Mouse (Mus musculus) urinary bladder, adult 2 months (tissue): ENCODE results near the gene Lime1. TPM values are rescaled to one million over a fixed set of nuclear protein-coding genes. Genes with fewer than 3 reads are reported as not detected.

ENCODE experiments used
- DNase-seq: peaks from one replicate; pipeline ENCODE4 v3.0.0; 2022; ENCODE audit warnings: low spot score
- polyA plus RNA-seq: library from polyadenylated mRNA; depleted of rRNA; stranded (reverse); fragments of >200 nt; gene quantifications from 2 replicates; pipeline ENCODE4 v1.2.3, GENCODE M21; 2012; rRNA removed

The Lime1 gene
- polyA plus RNA-seq, 1 experiment, result 36.3 TPM

DNA sequence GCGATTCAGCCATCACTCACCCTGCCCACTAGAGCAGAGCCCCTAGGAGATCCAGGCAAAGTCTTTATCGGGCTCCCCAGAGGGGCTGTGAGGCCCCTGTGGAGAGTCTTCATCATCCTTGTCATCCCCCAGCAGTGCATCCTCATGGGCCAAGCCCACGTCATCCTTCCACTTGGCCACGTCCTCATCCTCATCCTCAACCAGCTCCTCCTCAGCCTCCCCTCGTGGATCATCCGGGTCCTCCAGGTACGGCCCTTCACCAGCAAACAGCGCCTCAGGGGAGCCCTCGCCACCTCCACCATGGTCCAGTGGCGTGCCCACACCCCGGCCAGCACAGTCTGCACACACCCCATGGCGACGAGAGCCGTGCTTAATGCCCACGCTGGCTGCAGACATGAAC, 11.1 kb downstream of the Lime1 start:
- no peak for DNase-seq

DNA sequence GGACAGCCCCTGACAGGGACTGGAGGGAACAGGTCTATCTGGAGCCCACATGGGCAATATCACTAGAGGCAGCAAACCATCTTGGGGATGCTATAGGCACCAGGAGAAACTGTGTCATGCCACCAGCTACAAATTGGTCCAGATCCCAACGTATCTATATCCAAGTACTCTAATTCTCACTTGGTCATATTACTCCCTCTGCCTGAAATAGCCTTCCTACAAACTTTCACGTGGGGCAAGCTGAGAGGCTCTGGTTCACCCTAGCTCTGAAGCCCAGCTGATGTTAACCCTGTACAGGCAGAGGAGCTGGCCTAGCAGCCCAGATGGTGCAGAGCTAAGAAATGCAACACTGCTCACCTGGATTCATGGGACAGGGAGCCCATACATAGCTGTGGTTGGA, 11.7 kb downstream of the Lime1 start:
- no peak for DNase-seq

DNA sequence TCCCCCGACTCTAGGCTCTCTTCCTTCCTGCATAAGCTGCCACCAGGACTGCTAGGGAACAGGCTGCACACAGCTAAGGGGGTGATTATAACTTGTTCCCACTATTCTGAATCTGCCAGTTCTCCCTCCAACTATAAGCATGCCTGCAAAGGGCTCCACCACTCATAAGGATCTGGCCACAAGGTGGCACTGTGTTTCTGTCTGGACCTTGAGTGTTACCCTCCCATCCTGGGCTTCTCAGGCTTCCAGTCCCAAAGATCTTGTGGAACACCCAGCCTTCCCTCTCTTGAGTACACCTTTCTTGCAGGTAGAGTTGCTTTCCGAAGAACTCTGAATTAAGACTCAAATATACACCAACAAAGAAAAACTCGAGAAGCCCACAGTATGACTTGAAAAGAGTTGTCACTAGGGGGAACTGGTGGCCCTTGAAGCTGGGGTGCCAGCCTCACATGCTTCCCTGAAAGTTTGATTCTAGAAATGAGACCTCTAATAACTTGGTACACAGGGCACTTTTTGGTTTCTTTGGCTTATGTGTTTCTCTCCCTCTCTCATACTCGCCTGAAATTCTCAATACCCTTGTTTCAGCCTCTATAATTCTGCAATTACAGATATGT, 12.8 kb downstream of the Lime1 start:
- DNase-seq, result peak; percentile 50

DNA sequence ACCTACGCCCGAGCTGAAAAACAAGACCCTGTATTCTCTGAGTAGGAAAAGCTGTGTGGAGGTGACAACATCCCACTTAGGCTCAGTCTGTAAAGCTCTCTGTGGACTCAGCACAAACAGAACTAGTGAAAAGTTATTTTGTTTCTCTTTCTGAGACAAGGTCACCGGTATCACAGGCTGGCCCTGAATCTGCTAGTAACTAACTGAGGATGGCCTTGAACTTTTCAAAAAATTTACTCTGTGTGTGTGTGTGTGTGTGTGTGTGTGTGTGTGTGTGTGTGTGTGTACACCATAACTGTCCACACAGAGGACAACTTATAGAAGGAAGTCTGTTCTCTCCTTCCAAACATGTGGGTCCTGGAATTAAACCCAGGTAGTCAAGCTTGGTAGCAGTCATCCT, 14.2 kb downstream of the Lime1 start:
- no peak for DNase-seq

DNA sequence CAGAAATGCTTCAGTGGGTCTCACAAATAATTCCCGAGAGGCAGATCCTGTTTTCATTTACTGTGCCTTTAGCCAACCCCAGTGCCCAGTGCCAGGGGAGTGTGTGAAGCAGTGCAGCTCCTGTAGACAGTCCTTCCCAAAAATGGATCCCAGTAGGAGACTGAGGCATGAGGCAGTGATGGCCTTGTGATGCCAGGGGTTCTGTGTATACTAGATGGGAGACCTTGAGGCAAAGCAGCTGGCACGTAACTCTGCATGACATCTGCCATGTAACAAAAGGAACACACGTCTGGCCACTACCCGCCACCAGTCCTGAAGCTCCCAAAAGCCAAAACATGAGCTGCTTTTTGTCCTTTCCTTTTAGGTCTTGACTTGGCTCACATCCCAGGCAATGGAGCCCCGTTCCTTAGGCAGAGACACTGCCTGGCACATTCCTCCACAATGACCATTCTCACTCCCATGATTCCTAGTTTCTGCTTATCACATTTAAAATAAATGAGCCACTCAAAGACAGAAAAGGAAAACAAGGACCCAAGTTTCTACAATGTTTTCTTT, 17.4 kb downstream of the Lime1 start:
- DNase-seq, result no peak

DNA sequence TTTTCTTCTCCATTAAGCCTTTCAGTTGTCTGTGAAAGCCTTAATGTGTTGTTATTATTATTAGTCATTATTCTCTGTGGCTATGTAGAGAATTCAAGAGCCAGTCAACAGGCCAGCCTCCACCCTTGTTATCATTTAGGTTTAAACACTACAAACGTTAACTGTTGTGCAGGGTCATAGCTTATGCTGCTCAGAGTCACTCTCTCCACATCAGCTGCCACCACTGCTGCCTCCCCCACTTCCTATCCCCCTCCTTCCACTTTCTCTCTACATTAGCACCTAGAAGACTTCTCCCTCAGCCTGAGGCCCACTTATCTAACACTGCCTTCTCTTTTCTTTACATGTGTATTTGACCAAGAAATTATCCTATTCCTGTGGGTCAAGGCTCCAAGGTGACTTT, 21.6 kb downstream of the Lime1 start:
- DNase-seq, result no peak

DNA sequence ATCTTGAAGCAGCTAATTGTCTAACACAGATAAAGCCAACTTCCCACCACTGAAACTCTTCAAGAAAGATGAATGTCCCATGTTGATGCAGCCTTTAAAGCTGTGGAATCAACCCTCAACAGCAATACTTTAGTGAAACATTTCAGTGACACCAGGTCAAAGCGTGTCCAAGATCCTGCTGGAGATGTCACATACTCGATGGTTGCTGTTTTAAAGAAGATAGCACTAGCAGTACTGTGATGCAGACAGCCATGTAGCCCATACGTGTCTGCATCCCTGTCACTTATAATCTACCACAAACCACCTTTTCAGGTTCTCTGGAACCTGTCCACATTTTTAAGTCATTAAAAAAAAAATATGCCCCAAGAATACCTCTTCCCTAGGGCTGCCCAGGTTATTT, 23.8 kb downstream of the Lime1 start:
- no peak for DNase-seq

DNA sequence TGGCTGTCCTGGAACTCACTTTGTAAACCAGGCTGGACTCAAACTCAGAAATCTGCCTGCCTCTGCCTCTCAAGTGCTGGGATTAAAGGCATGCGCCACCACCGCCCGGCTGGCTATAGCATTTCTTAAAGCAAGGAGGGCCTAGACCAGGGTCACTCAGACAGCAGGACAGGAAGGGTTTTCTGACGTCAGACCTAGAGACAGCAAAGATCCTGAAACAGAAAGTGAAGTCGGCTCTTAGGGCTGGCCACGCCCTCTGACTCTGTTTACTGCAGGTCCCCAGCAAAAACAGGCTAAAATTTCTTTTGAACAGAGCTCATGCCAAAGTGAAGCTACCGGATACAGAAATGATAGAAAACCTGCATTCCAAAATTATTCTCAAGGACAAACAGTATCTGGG, 29.8 kb downstream of the Lime1 start:
- no peak for DNase-seq

DNA sequence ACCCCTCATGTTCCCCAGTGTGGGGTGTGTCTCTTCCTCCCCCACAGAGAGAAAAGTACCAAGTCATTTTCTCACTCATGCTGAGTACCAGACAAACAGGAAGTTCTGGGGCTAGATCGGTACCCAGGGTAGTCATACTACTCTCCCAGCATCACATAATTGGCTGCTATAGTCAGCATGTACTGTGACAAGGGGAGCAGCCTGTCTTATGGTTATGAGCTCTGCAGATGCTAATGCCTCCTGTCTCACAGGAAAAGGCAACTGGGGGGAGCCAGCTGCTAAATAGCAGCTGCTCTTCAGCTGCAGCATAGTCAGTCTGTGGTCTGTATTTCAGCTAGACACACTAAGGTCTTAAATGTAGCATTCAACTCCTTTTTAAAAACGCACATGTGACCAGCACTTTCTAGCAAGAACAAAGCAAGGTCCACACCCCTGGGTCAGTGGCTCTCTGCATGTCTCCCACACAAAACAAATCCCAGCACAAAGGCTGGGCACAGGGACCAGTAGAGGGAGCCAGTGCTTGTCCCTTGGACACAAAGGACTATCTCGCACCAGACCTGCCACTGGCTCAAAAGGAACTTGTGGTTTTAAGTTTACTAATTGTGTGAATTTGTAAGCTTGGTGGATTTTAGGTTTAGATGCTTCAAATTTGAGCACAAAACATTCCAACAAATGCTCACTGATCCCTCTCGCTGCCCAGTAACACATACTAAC, 31.0 kb downstream of the Lime1 start:
- no peak for DNase-seq

DNA sequence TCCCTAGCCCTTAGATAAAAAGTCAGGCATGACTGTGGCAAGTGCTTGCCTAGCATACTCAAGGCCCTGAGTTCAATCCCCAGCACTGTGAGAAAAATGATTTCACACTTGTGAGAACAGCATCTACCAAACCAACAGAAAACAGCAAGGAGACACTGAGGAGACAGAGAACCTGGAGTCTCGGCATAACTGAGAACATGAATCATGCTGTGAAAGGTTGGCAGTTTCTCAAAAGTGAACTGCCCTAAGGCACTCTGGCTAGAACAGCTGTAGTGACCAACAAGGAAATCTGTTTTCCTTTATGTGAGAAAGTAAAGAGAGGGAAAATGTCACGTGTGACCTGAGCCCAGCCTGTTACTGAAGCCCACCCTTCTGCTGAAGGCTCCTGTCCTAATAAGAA, 33.3 kb downstream of the Lime1 start:
- no peak for DNase-seq

DNA sequence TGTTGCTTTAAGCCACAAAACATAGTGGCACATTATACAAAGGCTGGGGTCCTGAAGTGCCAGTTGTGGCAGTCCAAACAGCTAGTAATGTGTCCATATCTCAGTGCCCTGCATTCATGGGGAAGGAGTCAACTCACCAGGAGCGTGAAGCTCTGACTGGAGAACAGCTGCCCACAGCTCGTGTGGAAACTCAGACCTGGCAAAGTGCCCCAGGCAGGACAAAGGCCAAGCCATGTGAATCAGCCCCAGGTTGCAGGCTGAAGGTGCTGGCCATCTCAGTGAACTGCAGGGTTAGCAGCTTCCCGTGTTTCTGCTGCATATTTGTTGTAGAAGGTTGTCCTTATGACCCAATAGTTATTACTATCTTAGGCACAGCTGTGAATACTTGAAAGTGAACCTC, 36.1 kb downstream of the Lime1 start:
- DNase-seq, result no peak

DNA sequence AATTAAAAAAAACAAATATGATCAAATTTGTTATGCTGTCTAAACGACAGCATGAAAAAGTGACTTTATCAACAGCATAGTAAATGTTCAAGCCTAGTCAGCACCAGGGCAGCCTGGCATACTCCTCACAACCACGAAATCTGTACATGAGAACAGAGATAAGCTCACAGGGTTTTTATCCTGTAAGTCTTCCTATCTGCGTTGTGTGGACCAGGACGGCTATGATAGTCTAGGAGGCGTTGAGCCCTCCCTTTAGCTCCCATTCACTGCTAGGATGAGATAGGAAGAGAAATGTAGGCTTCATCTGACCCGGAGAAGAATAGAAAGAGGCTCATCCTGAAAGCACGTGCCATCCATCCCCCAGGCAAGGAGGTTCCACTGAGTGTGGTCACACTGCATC, 39.5 kb downstream of the Lime1 start:
- no peak for DNase-seq

DNA sequence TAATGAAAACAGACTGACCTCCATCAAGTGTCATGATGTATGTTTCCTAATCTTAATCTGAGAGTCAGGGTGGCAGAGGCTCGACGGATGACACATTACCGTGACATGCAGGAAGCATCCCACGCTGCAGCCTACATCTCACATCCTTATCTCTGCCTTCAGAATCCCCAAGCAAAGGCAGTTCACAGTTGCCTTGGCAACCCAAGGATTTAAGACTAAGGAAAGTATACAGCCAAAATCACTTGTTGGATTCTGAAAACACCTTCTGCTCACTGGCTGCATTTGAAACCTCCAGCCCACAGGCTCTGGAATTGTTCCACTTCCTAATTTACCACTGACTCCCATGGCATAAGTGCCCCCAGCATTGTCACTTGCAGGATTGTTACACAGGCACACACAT, 40.5 kb downstream of the Lime1 start:
- DNase-seq, result no peak

DNA sequence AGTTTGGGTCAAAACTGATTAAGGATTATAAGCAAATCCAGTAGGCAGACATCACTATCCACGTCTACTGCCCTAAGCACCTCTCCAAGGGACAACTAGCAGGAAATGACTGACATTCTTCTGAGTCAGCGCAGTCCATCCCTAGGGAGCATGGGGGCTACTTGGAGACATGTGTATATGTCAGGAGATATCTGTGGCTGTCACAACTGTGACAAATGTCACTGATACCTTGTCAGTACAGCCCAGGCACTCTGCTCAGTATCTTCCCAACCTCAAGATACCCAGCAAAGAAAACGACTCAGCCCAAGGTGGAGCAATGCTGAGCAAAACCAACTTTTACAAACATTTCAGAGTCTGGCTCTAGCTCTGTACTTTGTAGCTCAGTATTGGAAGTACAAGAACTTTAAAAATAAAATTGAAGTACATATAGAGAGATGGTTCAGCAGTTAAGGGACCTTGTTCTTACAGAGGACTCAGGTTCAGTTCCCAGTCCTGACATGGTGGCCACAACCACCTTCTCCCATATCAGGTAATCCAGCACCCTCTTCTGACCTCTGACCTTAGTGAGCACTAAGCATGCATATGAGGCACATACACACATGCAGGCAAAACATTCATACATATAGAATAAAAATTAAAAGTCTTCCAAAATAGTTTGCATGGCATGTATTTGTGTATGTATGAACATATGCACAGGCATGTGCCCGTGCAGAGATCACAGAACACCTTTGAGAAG, 41.2 kb downstream of the Lime1 start:
- no peak for DNase-seq

DNA sequence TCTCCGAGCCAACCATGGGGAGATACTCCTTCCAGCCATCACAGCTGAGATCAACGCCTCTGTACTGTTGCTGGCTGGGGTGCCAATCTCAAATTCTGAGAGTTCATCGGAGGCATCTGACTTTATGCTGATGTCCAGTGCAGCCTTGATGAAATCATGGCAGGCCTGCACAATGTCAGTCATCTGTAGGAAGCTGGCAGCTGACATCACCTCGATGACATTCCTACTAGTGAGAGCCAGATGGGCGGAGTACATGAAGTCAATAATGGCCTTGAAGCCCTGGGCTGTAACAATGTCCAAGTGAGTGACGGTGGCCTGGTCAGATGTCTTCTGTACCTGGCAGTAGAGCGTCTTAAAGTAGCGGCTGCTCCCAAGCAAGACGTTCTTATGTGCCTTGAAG, 44.0 kb downstream of the Lime1 start:
- no peak for DNase-seq

Other genes starting within 250 kb of the Lime1 start
- gene Kcnq2, start 244.8 kb upstream of the Lime1 start, polyA plus RNA-seq, result 0.07 and 0.12 TPM in 2 replicates
- gene Eef1a2, start 223.1 kb upstream of the Lime1 start, polyA plus RNA-seq, result 0.48 and 0.97 TPM in 2 replicates
- 116 and 147 TPM in 2 replicates for gene Ppdpf, start 192.8 kb upstream of the Lime1 start, polyA plus RNA-seq
- 0.04 and 0.07 TPM in 2 replicates for gene Ptk6, start 177.3 kb upstream of the Lime1 start, polyA plus RNA-seq
- 0.49 and 0.51 TPM in 2 replicates for gene Srms, start 166.9 kb upstream of the Lime1 start, polyA plus RNA-seq
- gene Fndc11, start 160.1 kb upstream of the Lime1 start, polyA plus RNA-seq, result 0.23 and 0.27 TPM in 2 replicates
- 10.9 and 11.4 TPM in 2 replicates for gene Helz2, start 138.1 kb upstream of the Lime1 start, polyA plus RNA-seq
- 18.1 and 21.0 TPM in 2 replicates for gene Gmeb2, start 92.0 kb upstream of the Lime1 start, polyA plus RNA-seq
- gene Stmn3, start 65.6 kb upstream of the Lime1 start, polyA plus RNA-seq, result 1.1 and 1.3 TPM in 2 replicates
- gene Rtel1, start 60.3 kb upstream of the Lime1 start, polyA plus RNA-seq, result 42.1 and 55.2 TPM in 2 replicates
- 36.7 and 41.9 TPM in 2 replicates for gene Zgpat, start 15.2 kb upstream of the Lime1 start, polyA plus RNA-seq
- gene Arfrp1, start 14.7 kb upstream of the Lime1 start, polyA plus RNA-seq, result 67.5 and 73.0 TPM in 2 replicates
- gene Zbtb46, start 79.3 kb downstream of the Lime1 start, polyA plus RNA-seq, result 4.4 and 4.6 TPM in 2 replicates
- gene Abhd16b, start 113.1 kb downstream of the Lime1 start, polyA plus RNA-seq, result not detected in 2 replicates
- 118 and 128 TPM in 2 replicates for gene Tpd52l2, start 117.1 kb downstream of the Lime1 start, polyA plus RNA-seq
- gene Dnajc5, start 140.4 kb downstream of the Lime1 start, polyA plus RNA-seq, result 51.2 and 52.7 TPM in 2 replicates
- 139 and 214 TPM in 2 replicates for gene Uckl1, start 204.8 kb downstream of the Lime1 start, polyA plus RNA-seq
- 30.7 and 40.9 TPM in 2 replicates for gene Prpf6, start 211.8 kb downstream of the Lime1 start, polyA plus RNA-seq
- 43.9 and 52.6 TPM in 2 replicates for gene Zfp512b, start 212.7 kb downstream of the Lime1 start, polyA plus RNA-seq
- 14.7 and 20.2 TPM in 2 replicates for gene Samd10, start 219.1 kb downstream of the Lime1 start, polyA plus RNA-seq